In genomic region chr1:13784396-13784795, GRCm38 (mm10) we compare ENCODE assay signal across 8 mouse cellular contexts.
A peak's percentile ranks its signal among the peaks of the same experiment; 100 is the strongest.
DNase-seq lines count a peak whose midpoint lies in the region; ATAC-seq and TF ChIP-seq lines count a peak whose summit lies in the region.

No protein-coding gene starts in this region.

- H3K4me3 ChIP-seq in forebrain, postnatal 0 days (ENCODE audit: low read depth, low read length): no peak overlapping the region
- H3K4me3 ChIP-seq in forebrain, embryonic 12.5 days (replicated peaks): no peak overlapping the region
- no peak overlapping the region for H3K4me3 ChIP-seq in midbrain, embryonic 11.5 days (ENCODE audit: low read depth, low read length)
- H3K4me3 ChIP-seq in midbrain, embryonic 13.5 days (replicated peaks): no peak overlapping the region

- no peaks in the 10 kb centered on the region for H3K27me3 ChIP-seq in forebrain, postnatal 0 days (ENCODE audit: insufficient read depth, low read length)
- peaks cover 3% of the 10 kb centered on the region; the same call in 1 of the 2 replicates for H3K27me3 ChIP-seq in forebrain, embryonic 12.5 days
- no peaks in the 10 kb centered on the region for H3K27me3 ChIP-seq in midbrain, embryonic 11.5 days (ENCODE audit: control insufficient read depth, insufficient read depth, low read length)
- no peaks in the 10 kb centered on the region; the same call in 1 of the 2 replicates for H3K27me3 ChIP-seq in midbrain, embryonic 13.5 days

- H3K9ac ChIP-seq in forebrain, postnatal 0 days: no peak overlapping the region
- no peak overlapping the region for H3K9ac ChIP-seq in forebrain, embryonic 12.5 days
- no peak overlapping the region for H3K9ac ChIP-seq in midbrain, embryonic 11.5 days (ENCODE audit: low read length)
- H3K9ac ChIP-seq in midbrain, embryonic 13.5 days (replicated peaks): no peak overlapping the region

- H3K4me2 ChIP-seq in forebrain, postnatal 0 days (ENCODE audit: low read depth): no peak overlapping the region
- H3K4me2 ChIP-seq in forebrain, embryonic 12.5 days: no peak overlapping the region
- no peak overlapping the region for H3K4me2 ChIP-seq in midbrain, embryonic 11.5 days
- H3K4me2 ChIP-seq in midbrain, embryonic 13.5 days (replicated peaks): no peak overlapping the region

- no peaks in the 10 kb centered on the region for H3K4me1 ChIP-seq in forebrain, postnatal 0 days (ENCODE audit: insufficient read depth)
- H3K4me1 ChIP-seq in forebrain, embryonic 12.5 days: peaks cover 1% of the 10 kb centered on the region; the same call in 1 of the 2 replicates
- H3K4me1 ChIP-seq in midbrain, embryonic 11.5 days (ENCODE audit: control insufficient read depth, insufficient read depth, low read length): no peaks in the 10 kb centered on the region
- H3K4me1 ChIP-seq in midbrain, embryonic 13.5 days (replicated peaks): no peaks in the 10 kb centered on the region

- H3K27ac ChIP-seq in forebrain, postnatal 0 days (ENCODE audit: low read depth, low read length): no peak overlapping the region
- H3K27ac ChIP-seq in forebrain, embryonic 12.5 days: no peak overlapping the region
- no peak overlapping the region for H3K27ac ChIP-seq in midbrain, embryonic 11.5 days (ENCODE audit: low read depth, low read length)
- H3K27ac ChIP-seq in midbrain, embryonic 13.5 days: no peak overlapping the region

- no peaks in the 10 kb centered on the region for H3K9me3 ChIP-seq in forebrain, postnatal 0 days (ENCODE audit: low read length)
- H3K9me3 ChIP-seq in forebrain, embryonic 12.5 days: no peaks in the 10 kb centered on the region
- H3K9me3 ChIP-seq in midbrain, embryonic 11.5 days (ENCODE audit: control insufficient read depth, low read length): no peaks in the 10 kb centered on the region
- H3K9me3 ChIP-seq in midbrain, embryonic 13.5 days: no peaks in the 10 kb centered on the region

- WGBS in forebrain, postnatal 0 days: 6% methylated on average over 4 of the region's 4 CpGs
- WGBS in forebrain, embryonic 12.5 days: 5% methylated on average over 4 of the region's 4 CpGs
- WGBS in midbrain, embryonic 11.5 days: 16% methylated on average over 4 of the region's 4 CpGs
- WGBS in midbrain, embryonic 13.5 days: 7% methylated on average over 4 of the region's 4 CpGs

- TF ChIP-seq CTCF in forebrain, postnatal 0 days (IDR thresholded peaks at IDR 0.05; ENCODE audit: low read depth): peak; percentile 84

- ATAC-seq in forebrain, postnatal 0 days: peak; percentile 40; the same call in 1 of the 2 replicates
- no peak for ATAC-seq in forebrain, embryonic 12.5 days (ENCODE audit: low FRiP score)
- ATAC-seq in midbrain, embryonic 11.5 days (ENCODE audit: low FRiP score): no peak
- ATAC-seq in midbrain, embryonic 13.5 days: no peak
- peak; percentile 44 to 50; a peak in 2 of 4 replicates for ATAC-seq in hematopoietic stem cell, adult 5-6 weeks (replicated peaks in 1 of 2; ENCODE audit: insufficient read depth in 1 of 2, low FRiP score in 2 of 2, low TSS enrichment in 1 of 2, low read depth in 1 of 2, poor library complexity in 2 of 2, severe bottlenecking in 2 of 2)

- no peaks in the 10 kb centered on the region for H3K36me3 ChIP-seq in forebrain, postnatal 0 days (ENCODE audit: insufficient read depth)
- no peaks in the 10 kb centered on the region for H3K36me3 ChIP-seq in forebrain, embryonic 12.5 days (replicated peaks)
- no peaks in the 10 kb centered on the region for H3K36me3 ChIP-seq in midbrain, embryonic 11.5 days (ENCODE audit: control insufficient read depth, insufficient read depth, low read length)
- H3K36me3 ChIP-seq in midbrain, embryonic 13.5 days: no peaks in the 10 kb centered on the region

- DNase-seq in forebrain, postnatal 0 days: peak; percentile 86
- DNase-seq in midbrain, embryonic 11.5 days (ENCODE audit: low spot score, missing footprints): peak; percentile 94
- DNase-seq in brain, embryonic 18.5 days (ENCODE audit: low read depth, low spot score): peak; percentile 50
- DNase-seq in lung, postnatal 36 days: peak; percentile 40
- DNase-seq in testis, postnatal 10 days (ENCODE audit: low spot score): no peak

Comparison
In these comparisons a context has a peak if more than half of its experiments do, and no peak if none do; other contexts are left out.
1. ATAC-seq: peak in forebrain, postnatal 0 days (single experiment) and hematopoietic stem cell, adult 5-6 weeks (2 of 2); none in forebrain, embryonic 12.5 days (single experiment), midbrain, embryonic 11.5 days (single experiment) and midbrain, embryonic 13.5 days (single experiment).